Mouse (Mus musculus) thymus, postnatal 0 days (tissue): Measurements from ENCODE around the gene Serp2. TPM values are rescaled to one million over a fixed set of nuclear protein-coding genes. Genes with fewer than 3 reads are reported as not detected.
A peak's percentile ranks its signal among the peaks of the same experiment; 100 is the strongest.

Source experiments
- DNase-seq: peaks from one replicate; pipeline ENCODE4 v3.0.0-alpha.2; 2015; ENCODE audit warnings: low spot score
- polyA plus RNA-seq: library from polyadenylated mRNA; unstranded; fragments of >200 nt; fragmentation: Nextera tagmentation; extraction: Ambion mirVana; gene quantifications from 2 replicates; pipeline ENCODE4 v1.2.1, GENCODE M21; 2015

The Serp2 gene
- polyA plus RNA-seq, 1 experiment from 2014 or later: 6.6 TPM

GRCm38 (mm10) chr14:76527758-76528313, 28.9 kb downstream of the Serp2 start:
- DNase-seq: no peak

- no peak for DNase-seq
Measured at GRCm38 (mm10) chr14:76527030-76527719, 29.5 kb downstream of the Serp2 start.

- DNase-seq: no peak
Measured at GRCm38 (mm10) chr14:76526467-76526866, 30.2 kb downstream of the Serp2 start.

- no peak for DNase-seq
Measured at GRCm38 (mm10) chr14:76523344-76523743, 33.3 kb downstream of the Serp2 start.

- DNase-seq: no peak
Measured at GRCm38 (mm10) chr14:76521308-76521707, 35.4 kb downstream of the Serp2 start.

DNA sequence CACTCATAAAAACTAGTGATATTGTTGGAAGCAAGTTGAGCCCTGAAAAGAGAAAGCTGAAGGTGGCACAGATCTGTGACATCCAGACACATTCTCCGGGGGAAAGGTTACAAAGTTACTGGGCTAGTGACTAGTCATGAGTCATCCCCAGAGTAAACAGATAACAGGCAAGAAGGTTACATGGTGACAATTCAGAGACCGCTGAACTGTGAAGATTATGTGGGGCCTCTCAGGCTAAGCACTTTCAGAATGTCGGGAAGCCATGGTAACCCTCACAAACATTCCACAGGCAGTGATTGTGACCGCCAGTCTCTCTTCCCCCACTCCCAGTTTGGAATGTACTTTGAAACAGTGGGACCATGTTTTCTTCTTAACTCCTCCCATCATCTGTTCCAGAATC, 36.1 kb downstream of the Serp2 start:
- DNase-seq: no peak

GRCm38 (mm10) chr14:76518217-76518616, 38.5 kb downstream of the Serp2 start:
- DNase-seq: no peak

- DNase-seq: no peak
Measured at GRCm38 (mm10) chr14:76515620-76516019, 41.1 kb downstream of the Serp2 start.

DNA sequence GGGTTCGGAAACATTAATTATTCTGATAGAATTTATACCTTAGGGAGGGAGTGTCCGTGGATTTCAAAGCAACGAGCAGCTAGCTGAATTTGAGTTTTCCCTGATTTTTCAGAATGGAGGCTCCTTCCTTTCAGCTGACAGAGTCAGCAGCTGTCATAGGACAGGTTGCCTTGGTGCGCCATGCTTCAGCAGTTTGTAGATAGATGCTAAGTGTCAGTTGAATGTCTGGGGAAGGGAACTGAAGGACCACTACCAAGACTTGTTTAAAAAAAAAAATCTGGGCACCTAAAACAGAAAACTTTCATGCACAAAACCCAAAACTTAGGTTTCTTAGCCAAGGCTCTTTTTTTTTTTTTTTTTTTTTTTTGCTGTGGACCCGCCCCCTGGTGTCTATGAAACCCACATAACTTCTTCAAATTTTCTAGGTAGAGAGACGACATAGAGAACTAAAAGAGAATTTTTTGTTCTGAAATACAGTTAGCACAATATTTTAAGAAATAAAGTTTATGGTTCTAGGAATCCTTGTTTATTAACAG, 42.6 kb downstream of the Serp2 start:
- DNase-seq: no peak

DNA sequence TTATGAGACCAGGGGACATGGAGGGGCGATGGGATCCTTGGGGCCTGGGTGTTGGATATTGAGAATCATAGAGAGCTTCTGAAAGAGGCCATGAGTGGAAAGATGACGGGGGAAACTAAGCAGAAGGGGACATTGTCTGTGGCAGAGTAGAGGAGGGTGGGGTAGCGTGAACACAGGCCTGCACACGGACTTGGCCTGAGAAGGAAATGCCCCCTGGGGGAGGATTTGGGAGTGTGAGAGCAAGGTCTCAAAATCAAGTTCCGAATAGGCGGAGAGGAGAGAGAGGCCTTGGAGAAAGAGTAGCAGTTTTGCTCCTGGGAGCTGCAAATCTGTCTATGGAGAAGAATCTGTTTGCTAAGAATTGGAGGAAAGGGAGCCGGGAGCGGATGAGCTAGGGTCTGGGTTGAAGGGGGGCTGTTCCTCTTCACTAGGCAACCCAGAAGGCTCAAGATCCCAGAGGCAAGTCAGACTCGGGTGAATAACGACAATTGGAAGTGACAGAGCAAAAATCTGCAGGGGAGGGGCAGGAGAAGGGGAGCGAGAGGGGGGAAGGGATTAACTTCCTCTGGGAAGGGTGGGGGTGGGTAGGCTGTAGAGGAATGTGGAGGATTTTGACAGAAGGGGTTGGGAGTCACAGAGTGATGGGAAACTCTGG, 43.2 kb downstream of the Serp2 start:
- DNase-seq: no peak

GRCm38 (mm10) chr14:76511971-76512370, 44.7 kb downstream of the Serp2 start:
- DNase-seq: no peak

DNA sequence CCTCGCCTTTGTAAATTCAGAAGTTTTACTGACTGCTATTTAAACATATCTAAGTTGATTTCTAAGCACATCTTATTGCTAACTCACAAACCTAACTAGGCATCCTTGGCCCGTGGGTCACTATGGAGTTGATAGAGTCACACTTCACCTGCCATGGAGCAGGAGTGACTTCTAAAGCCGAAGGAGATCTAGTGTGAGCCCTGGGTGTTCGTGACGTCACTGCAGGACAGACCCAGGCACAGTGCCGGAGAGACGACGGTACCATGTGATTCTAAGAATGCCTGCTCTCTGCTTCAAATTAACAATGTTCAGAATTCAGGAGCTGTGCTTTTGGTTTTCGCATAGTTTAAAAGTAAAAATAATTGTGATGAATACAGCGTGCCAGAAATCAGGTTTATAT, 48.0 kb downstream of the Serp2 start:
- DNase-seq: no peak

- no peak for DNase-seq
Measured at GRCm38 (mm10) chr14:76507804-76508500, 48.7 kb downstream of the Serp2 start.

- no peak for DNase-seq
Measured at GRCm38 (mm10) chr14:76507357-76507756, 49.3 kb downstream of the Serp2 start.

DNA sequence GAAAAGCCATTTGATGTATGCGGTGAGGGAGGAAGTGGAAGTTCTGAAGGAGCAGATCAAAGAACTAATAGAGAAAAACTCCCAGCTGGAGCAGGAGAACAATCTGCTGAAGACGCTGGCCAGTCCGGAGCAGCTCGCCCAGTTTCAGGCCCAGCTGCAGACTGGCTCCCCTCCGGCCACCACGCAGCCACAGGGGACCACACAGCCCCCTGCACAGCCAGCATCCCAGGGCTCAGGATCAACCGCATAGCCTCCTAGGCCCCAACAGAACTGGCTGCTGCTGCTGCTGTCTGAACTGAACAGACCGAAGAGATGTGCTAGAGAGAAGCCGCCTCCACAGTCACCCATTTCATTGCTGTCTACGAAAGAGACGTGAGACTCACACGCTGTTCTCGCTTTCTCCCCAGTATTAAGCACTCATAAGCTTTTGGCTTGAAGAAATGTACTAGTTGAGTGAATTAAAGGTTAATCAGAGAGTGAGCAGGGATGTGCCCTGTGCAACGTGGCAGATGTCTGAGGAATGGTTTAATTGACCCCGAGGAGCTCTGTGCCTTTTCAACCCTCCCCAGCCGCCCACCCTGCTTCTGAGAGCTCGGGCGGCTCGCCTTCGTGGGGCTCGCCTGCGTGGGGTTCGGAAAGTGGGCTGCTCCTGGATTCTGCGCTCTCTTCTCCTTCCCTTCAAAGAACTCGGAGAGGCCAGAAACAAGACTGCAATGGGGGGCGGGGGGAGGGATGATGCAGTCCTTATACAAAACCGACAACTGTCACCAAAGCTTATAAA, 50.1 kb downstream of the Serp2 start:
- DNase-seq: no peak

GRCm38 (mm10) chr14:76505439-76506220, 51.1 kb downstream of the Serp2 start:
- peak; percentile 79 for DNase-seq

DNA sequence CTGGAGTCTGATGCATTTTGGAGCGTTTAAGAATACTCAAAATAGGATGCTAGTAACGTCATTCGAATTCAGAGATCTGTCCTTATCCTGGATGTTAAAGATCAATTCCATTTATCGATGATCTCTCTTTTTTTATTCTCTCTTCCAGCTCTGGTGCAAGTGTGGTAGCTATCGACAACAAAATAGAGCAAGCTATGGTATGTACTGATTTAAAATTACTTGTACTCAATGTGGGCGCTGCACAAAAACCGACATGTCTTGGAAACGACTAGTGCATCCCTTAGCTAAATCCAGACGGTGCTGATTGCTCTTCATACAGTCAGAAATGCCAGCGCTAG, 51.6 kb downstream of the Serp2 start:
- DNase-seq: no peak

- DNase-seq: peak; percentile 90
Measured at GRCm38 (mm10) chr14:76504121-76504737, 52.5 kb downstream of the Serp2 start.

DNA sequence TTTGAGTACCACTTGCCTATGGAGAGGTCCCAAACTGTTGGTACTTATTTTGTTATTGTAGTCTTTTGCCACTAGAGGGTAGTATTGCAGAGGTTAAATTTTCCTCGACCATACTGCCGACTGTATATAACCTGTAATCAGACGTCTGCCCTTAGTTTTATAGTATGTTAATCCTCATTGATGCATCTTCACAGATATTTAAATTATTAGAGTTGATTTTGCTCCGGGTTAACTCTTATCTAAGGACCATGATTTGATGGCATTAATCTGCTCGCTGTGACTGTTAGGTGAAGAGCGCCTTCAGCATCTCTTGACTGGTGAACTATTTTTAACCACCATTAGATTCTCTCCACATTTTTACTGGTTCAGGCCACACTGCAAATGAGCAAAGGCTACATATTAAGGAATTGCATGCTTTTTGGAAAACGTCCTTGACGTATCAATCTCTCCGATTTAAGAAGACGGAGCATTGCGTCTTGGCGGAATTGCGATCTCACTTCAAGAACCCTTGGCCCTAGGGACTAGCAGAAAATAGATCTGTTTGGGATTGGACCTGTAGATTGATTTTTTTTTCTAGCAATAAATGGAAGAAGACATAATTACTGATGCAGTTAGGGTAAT, 53.3 kb downstream of the Serp2 start:
- peak; percentile 77 for DNase-seq

DNA sequence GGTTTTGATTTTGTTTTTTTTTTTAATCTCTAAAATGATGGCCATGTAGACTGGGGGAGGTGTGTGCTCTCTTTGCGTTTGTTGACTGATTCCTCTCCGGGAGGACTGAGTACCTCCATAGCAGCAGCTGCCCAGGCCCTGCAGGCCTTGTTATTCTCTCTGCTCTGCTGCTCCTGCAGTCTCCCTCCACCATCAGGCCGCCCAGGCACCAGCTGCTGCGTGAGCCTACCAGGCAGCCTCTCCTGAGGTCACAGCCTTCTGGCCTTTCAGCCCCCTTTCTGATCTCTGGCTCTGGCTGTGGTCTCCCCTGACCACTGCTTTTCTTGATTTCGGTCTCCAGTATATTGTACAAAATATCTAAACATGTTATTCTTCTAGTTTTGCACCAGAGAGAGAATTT, 56.7 kb downstream of the Serp2 start:
- no peak for DNase-seq
